In the genomic region with DNA sequence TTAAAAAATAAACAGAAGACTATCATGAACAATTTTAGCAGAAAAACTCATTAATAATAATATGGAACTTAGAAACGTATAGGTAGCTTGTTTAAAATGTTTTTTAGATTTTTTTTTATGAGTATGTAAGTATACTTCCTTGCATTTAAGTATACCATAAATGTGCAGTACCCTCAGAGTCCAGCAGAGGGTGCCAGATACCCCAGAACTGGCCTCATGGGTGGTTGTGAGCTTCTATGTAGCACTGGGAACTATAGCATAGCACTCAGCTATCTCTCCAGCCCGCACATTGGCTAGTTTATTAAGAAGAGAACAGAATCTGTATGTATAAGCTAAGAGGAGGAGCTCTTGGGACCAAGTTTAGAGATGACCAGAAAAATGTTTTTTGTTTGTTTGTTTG, we compare ENCODE assay signal across 12 mouse cellular contexts.
DNase-seq lines count a peak whose midpoint lies in the region; ATAC-seq and TF ChIP-seq lines count a peak whose summit lies in the region.
"Had no signal": no experiment of that assay in that cellular context is flagged by ENCODE, and none has a peak within 500 bp of the region (broad histone marks: within the 10 kb centered on the region; RNA-seq: fewer than 3 reads in every experiment).

No protein-coding gene starts in this region.

- H3K36me3 ChIP-seq in kidney, adult 2 months (ENCODE audit: control insufficient read depth, insufficient read depth, low read length): no peaks in the 10 kb centered on the region
- H3K36me3 ChIP-seq in kidney, embryonic 15.5 days: no peaks in the 10 kb centered on the region
- H3K36me3 ChIP-seq: hindbrain, embryonic 15.5 days had no signal

- no peak for TF ChIP-seq POLR2A in kidney, adult 2 months (IDR thresholded peaks at IDR 0.05; ENCODE audit: low read depth, low read length)

- H3K4me3 ChIP-seq in kidney, adult 2 months (ENCODE audit: insufficient read depth, low read depth, low read length): no peak overlapping the region
- no peak overlapping the region for H3K4me3 ChIP-seq in kidney, embryonic 15.5 days (replicated peaks)
- H3K4me3 ChIP-seq: erythroblast, embryonic 14.5 days; hindbrain, embryonic 15.5 days had no signal

- TF ChIP-seq CTCF in kidney, adult 2 months (conservative IDR thresholded peaks at IDR 0.05; ENCODE audit: insufficient read depth, insufficient read length, low read depth, low read length): peak; percentile 33; the same call in 1 of the 2 replicates

- no peaks in the 10 kb centered on the region for H3K9me3 ChIP-seq in kidney, embryonic 15.5 days (replicated peaks)
- H3K9me3 ChIP-seq: hindbrain, embryonic 15.5 days had no signal

- H3K4me2 ChIP-seq in kidney, embryonic 15.5 days: no peak overlapping the region
- H3K4me2 ChIP-seq: hindbrain, embryonic 15.5 days had no signal

- no peaks in the 10 kb centered on the region for H3K4me1 ChIP-seq in kidney, adult 2 months (ENCODE audit: control insufficient read depth, insufficient read depth, low read length)
- H3K4me1 ChIP-seq in kidney, embryonic 15.5 days: no peaks in the 10 kb centered on the region
- H3K4me1 ChIP-seq: hindbrain, embryonic 15.5 days had no signal

- 74% methylated on average over 2 of the region's 2 CpGs for WGBS in kidney, adult 2 months
- WGBS in kidney, embryonic 15.5 days: 78% methylated on average over 2 of the region's 2 CpGs

- H3K27ac ChIP-seq in kidney, adult 2 months (ENCODE audit: insufficient read depth, low read depth, low read length): no peak overlapping the region
- no peak overlapping the region for H3K27ac ChIP-seq in kidney, embryonic 15.5 days
- H3K27ac ChIP-seq: hindbrain, embryonic 15.5 days had no signal

- no peaks in the 10 kb centered on the region for H3K27me3 ChIP-seq in kidney, adult 2 months (replicated peaks; ENCODE audit: control insufficient read depth, insufficient read depth, low read length)
- H3K27me3 ChIP-seq in kidney, embryonic 15.5 days: no peaks in the 10 kb centered on the region
- H3K27me3 ChIP-seq: hindbrain, embryonic 15.5 days had no signal

- no peak for DNase-seq in kidney, adult 2 months
- DNase-seq in spleen, postnatal 4 days (ENCODE audit: low spot score in 2 of 2): peak; percentile 15 to 63
- no peak for DNase-seq in spleen, adult 12 weeks (ENCODE audit: low spot score)
- DNase-seq in testis, postnatal 10 days (ENCODE audit: low spot score): peak; percentile 42
- no peak for DNase-seq in gastrocnemius, adult 18-20 months (ENCODE audit: low spot score)
- no peak for DNase-seq in frontal cortex, postnatal 10 days (ENCODE audit: low spot score in 2 of 2)
- DNase-seq: cerebellum, adult 18-20 months; heart, adult 11 months had no signal

- no peak overlapping the region for H3K9ac ChIP-seq in kidney, embryonic 15.5 days
- H3K9ac ChIP-seq: hindbrain, embryonic 15.5 days had no signal

- ATAC-seq in kidney, embryonic 15.5 days (replicated peaks; ENCODE audit: low FRiP score): no peak
- ATAC-seq in activated CD4-positive, CD25-positive, alpha-beta regulatory T cell, adult 4 months: peak; percentile 19

Comparison
In these comparisons a context has a peak if more than half of its experiments do, and no peak if none do; other contexts are left out.
1. DNase-seq: peak in spleen, postnatal 4 days (2 of 2) and testis, postnatal 10 days (single experiment); none in kidney, adult 2 months (single experiment), spleen, adult 12 weeks (single experiment), gastrocnemius, adult 18-20 months (single experiment) and frontal cortex, postnatal 10 days (0 of 2).